Mouse (Mus musculus): ENCODE measurements at regions not wholly inside any gene's neighbourhood (a gene's known extent, or its start where the extent isn't known, plus 50 kb on each side); places are given as distances from the start of the nearest gene placed in this dataset.

DNA sequence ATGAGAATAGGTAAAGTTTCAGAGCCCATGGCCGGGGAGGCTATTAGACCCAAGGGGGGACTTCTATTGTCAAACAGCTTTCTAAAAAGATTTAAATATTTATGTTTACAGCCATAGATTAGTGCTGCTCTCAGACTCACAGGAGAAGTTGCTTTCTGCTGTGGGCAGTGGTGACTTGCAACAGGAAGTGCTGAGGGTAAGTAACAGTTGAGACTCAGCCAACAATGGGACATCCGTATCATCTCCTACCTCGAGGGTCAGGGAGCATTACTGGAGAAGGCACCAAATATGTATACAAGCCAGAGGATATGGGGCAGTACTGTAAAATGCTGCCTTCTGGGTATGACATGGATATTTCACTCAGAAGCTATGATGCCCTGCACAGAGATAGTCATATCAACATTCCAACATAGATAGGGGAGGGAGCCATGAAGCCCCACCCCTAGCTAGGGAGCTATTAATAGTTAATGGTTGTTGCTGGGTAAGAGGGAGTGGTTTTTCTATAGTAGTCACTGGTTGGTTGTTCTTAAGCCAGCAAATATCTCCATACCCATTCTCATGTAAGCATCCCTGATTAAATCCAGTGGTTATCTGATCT lies 92.5 kb upstream of the Hs6st1 start:
- Histone ChIP-seq H3K4me3 (ENCODE audit: low read depth, low read length) (no peak overlapping the region), H3K27ac (ENCODE audit: low read depth, low read length) (no peak overlapping the region), H3K4me1 (ENCODE audit: control insufficient read depth, insufficient read depth, low read length) (peaks cover 14% of the 10 kb centered on the region), H3K4me2 (no peak overlapping the region), H3K9ac (ENCODE audit: low read depth, low read length) (no peak overlapping the region), H3K9me3 (replicated peaks; ENCODE audit: control insufficient read depth, low read length) (no peaks in the 10 kb centered on the region), H3K36me3 (ENCODE audit: control insufficient read depth, insufficient read depth, low read length) (no peaks in the 10 kb centered on the region), H3K27me3 (ENCODE audit: control insufficient read depth, insufficient read depth, low read length) (no peaks in the 10 kb centered on the region)
- ATAC-seq (replicated peaks; ENCODE audit: insufficient number of reproducible peaks, low FRiP score, low TSS enrichment) = peak; percentile 39; the same call in 1 of the 2 replicates
- WGBS (ENCODE audit: insufficient replicate concordance) = 65% methylated on average over 3 of the region's 3 CpGs

GRCm38 (mm10) chr1:35976528-35976927 lies 91.7 kb upstream of the Hs6st1 start:
- no peak overlapping the region for H3K4me3 ChIP-seq (ENCODE audit: low read depth, low read length)
- 70% methylated on average over 2 of the region's 2 CpGs for WGBS (ENCODE audit: insufficient replicate concordance)
- peaks cover 14% of the 10 kb centered on the region for H3K4me1 ChIP-seq (ENCODE audit: control insufficient read depth, insufficient read depth, low read length)
- no peaks in the 10 kb centered on the region for H3K9me3 ChIP-seq (replicated peaks; ENCODE audit: control insufficient read depth, low read length)
- H3K27ac ChIP-seq (ENCODE audit: low read depth, low read length) = no peak overlapping the region
- no peak for ATAC-seq (replicated peaks; ENCODE audit: insufficient number of reproducible peaks, low FRiP score, low TSS enrichment)
- no peaks in the 10 kb centered on the region for H3K27me3 ChIP-seq (ENCODE audit: control insufficient read depth, insufficient read depth, low read length)
- H3K4me2 ChIP-seq = no peak overlapping the region
- H3K36me3 ChIP-seq (ENCODE audit: control insufficient read depth, insufficient read depth, low read length) = no peaks in the 10 kb centered on the region
- H3K9ac ChIP-seq (ENCODE audit: low read depth, low read length) = no peak overlapping the region

GRCm38 (mm10) chr1:35978116-35978515 lies 90.1 kb upstream of the Hs6st1 start:
- Histone ChIP-seq H3K9me3 (replicated peaks; ENCODE audit: control insufficient read depth, low read length) (no peaks in the 10 kb centered on the region), H3K36me3 (ENCODE audit: control insufficient read depth, insufficient read depth, low read length) (no peaks in the 10 kb centered on the region), H3K4me1 (ENCODE audit: control insufficient read depth, insufficient read depth, low read length) (peaks cover 14% of the 10 kb centered on the region), H3K4me2 (no peak overlapping the region), H3K4me3 (ENCODE audit: low read depth, low read length) (no peak overlapping the region), H3K27me3 (ENCODE audit: control insufficient read depth, insufficient read depth, low read length) (no peaks in the 10 kb centered on the region), H3K9ac (ENCODE audit: low read depth, low read length) (no peak overlapping the region), H3K27ac (ENCODE audit: low read depth, low read length) (no peak overlapping the region)
- ATAC-seq (replicated peaks; ENCODE audit: insufficient number of reproducible peaks, low FRiP score, low TSS enrichment) = no peak
- WGBS (ENCODE audit: insufficient replicate concordance) = 81% methylated on average over 1 of the region's 1 CpGs

DNA sequence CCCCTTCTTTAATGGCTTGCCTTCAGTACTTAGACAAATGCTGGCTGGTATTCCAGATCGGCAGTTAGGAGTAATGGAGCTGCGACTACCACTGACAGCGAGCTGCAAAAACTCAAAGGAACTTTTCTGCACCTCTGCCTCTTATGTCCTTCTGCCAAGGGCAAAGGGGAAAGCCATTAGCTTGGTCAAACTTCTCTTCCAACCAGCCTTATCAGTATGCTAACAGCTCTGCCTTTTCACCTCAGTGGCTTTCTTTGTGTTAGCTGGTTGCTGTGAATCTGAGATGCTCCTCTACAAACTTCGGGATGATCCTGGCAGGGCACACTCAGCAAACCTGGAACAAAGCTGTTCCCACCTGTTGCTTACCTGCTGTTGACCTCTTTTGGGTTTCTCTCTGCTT lies 89.4 kb upstream of the Hs6st1 start:
- no peak for ATAC-seq (replicated peaks; ENCODE audit: insufficient number of reproducible peaks, low FRiP score, low TSS enrichment)
- WGBS (ENCODE audit: insufficient replicate concordance) = 25% methylated on average over 4 of the region's 4 CpGs
- H3K36me3 ChIP-seq (ENCODE audit: control insufficient read depth, insufficient read depth, low read length) = no peaks in the 10 kb centered on the region
- H3K9ac ChIP-seq (ENCODE audit: low read depth, low read length) = no peak overlapping the region
- H3K9me3 ChIP-seq (replicated peaks; ENCODE audit: control insufficient read depth, low read length) = no peaks in the 10 kb centered on the region
- H3K4me3 ChIP-seq (ENCODE audit: low read depth, low read length) = no peak overlapping the region
- no peak overlapping the region for H3K4me2 ChIP-seq
- H3K27me3 ChIP-seq (ENCODE audit: control insufficient read depth, insufficient read depth, low read length) = no peaks in the 10 kb centered on the region
- peaks cover 10% of the 10 kb centered on the region for H3K4me1 ChIP-seq (ENCODE audit: control insufficient read depth, insufficient read depth, low read length)
- H3K27ac ChIP-seq (ENCODE audit: low read depth, low read length) = peak overlapping the region; percentile 46; the same call in 1 of the 2 replicates

GRCm38 (mm10) chr1:35981226-35981625 lies 87.0 kb upstream of the Hs6st1 start:
- Histone ChIP-seq H3K36me3 (ENCODE audit: control insufficient read depth, insufficient read depth, low read length) (no peaks in the 10 kb centered on the region), H3K9ac (ENCODE audit: low read depth, low read length) (no peak overlapping the region), H3K4me3 (ENCODE audit: low read depth, low read length) (no peak overlapping the region), H3K27ac (ENCODE audit: low read depth, low read length) (no peak overlapping the region), H3K9me3 (replicated peaks; ENCODE audit: control insufficient read depth, low read length) (no peaks in the 10 kb centered on the region), H3K4me2 (no peak overlapping the region), H3K27me3 (ENCODE audit: control insufficient read depth, insufficient read depth, low read length) (no peaks in the 10 kb centered on the region), H3K4me1 (ENCODE audit: control insufficient read depth, insufficient read depth, low read length) (peaks cover 5% of the 10 kb centered on the region)
- no peak for ATAC-seq (replicated peaks; ENCODE audit: insufficient number of reproducible peaks, low FRiP score, low TSS enrichment)
- 90% methylated on average over 4 of the region's 4 CpGs for WGBS (ENCODE audit: insufficient replicate concordance)

DNA sequence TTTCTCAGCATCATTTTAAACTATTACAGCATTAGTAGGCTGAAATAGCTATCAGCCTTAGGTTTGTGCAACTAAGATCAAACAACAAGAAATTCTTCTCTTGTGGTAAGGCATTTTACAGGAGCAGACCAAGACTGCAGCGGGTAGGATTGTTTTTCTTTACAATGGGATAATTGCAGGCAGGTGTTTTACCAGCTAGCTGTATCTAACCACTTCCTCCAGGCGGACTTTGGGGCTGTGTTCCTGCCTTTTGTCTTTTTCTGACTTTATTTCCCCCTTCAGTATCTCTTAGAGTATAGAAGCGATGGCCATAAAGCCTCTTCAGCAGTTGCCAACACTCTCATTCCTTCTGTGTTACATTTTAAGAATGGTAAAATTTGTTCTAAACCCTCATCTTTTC lies 84.8 kb upstream of the Hs6st1 start:
- ATAC-seq (replicated peaks; ENCODE audit: insufficient number of reproducible peaks, low FRiP score, low TSS enrichment) = no peak
- WGBS (ENCODE audit: insufficient replicate concordance) = 75% methylated on average over 3 of the region's 3 CpGs
- H3K9me3 ChIP-seq (replicated peaks; ENCODE audit: control insufficient read depth, low read length) = no peaks in the 10 kb centered on the region

DNA sequence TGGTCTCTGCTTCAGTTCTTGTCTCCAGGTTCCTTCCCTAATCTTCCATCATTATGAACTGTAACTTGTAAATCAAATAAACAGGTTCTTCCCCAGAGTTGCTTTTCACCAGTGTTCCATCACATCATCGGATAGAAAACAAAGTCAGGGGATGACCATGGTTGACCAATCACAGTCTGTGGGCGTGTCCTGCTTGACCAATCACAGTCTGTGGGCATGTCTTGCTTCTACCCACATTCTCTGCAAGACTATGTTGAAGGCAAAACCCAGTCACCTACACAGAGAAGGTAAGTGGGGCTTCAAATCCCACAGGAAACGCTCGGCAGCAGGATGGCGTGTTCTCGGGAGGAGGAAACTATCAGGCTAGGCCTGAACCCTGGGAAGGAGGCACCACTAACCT lies 82.9 kb upstream of the Hs6st1 start:
- H3K36me3 ChIP-seq (ENCODE audit: control insufficient read depth, insufficient read depth, low read length) = no peaks in the 10 kb centered on the region
- WGBS (ENCODE audit: insufficient replicate concordance) = 88% methylated on average over 6 of the region's 6 CpGs
- H3K9ac ChIP-seq (ENCODE audit: low read depth, low read length) = no peak overlapping the region
- H3K27ac ChIP-seq (ENCODE audit: low read depth, low read length) = no peak overlapping the region
- no peak for ATAC-seq (replicated peaks; ENCODE audit: insufficient number of reproducible peaks, low FRiP score, low TSS enrichment)
- H3K4me1 ChIP-seq (ENCODE audit: control insufficient read depth, insufficient read depth, low read length) = no peaks in the 10 kb centered on the region
- no peak overlapping the region for H3K4me2 ChIP-seq
- no peaks in the 10 kb centered on the region for H3K9me3 ChIP-seq (replicated peaks; ENCODE audit: control insufficient read depth, low read length)
- H3K4me3 ChIP-seq (ENCODE audit: low read depth, low read length) = no peak overlapping the region
- H3K27me3 ChIP-seq (ENCODE audit: control insufficient read depth, insufficient read depth, low read length) = no peaks in the 10 kb centered on the region

More for the DNA sequence above, 84.8 kb upstream of the Hs6st1 start:
- H3K4me2 ChIP-seq = no peak overlapping the region
- H3K9ac ChIP-seq (ENCODE audit: low read depth, low read length) = no peak overlapping the region
- no peak overlapping the region for H3K27ac ChIP-seq (ENCODE audit: low read depth, low read length)
- H3K36me3 ChIP-seq (ENCODE audit: control insufficient read depth, insufficient read depth, low read length) = no peaks in the 10 kb centered on the region
- no peak overlapping the region for H3K4me3 ChIP-seq (ENCODE audit: low read depth, low read length)
- peaks cover 5% of the 10 kb centered on the region for H3K4me1 ChIP-seq (ENCODE audit: control insufficient read depth, insufficient read depth, low read length)
- no peaks in the 10 kb centered on the region for H3K27me3 ChIP-seq (ENCODE audit: control insufficient read depth, insufficient read depth, low read length)

- Histone ChIP-seq H3K4me3 (ENCODE audit: low read depth, low read length) (no peak overlapping the region), H3K27me3 (ENCODE audit: control insufficient read depth, insufficient read depth, low read length) (no peaks in the 10 kb centered on the region), H3K4me1 (ENCODE audit: control insufficient read depth, insufficient read depth, low read length) (no peaks in the 10 kb centered on the region), H3K36me3 (ENCODE audit: control insufficient read depth, insufficient read depth, low read length) (no peaks in the 10 kb centered on the region), H3K4me2 (no peak overlapping the region), H3K27ac (ENCODE audit: low read depth, low read length) (no peak overlapping the region), H3K9ac (ENCODE audit: low read depth, low read length) (no peak overlapping the region), H3K9me3 (replicated peaks; ENCODE audit: control insufficient read depth, low read length) (no peaks in the 10 kb centered on the region)
- WGBS (ENCODE audit: insufficient replicate concordance) = 83% methylated on average over 8 of the region's 8 CpGs
- no peak for ATAC-seq (replicated peaks; ENCODE audit: insufficient number of reproducible peaks, low FRiP score, low TSS enrichment)
Observed at GRCm38 (mm10) chr1:35986666-35987065, 81.5 kb upstream of the Hs6st1 start.

GRCm38 (mm10) chr1:35992227-35992909 lies 75.8 kb upstream of the Hs6st1 start:
- no peak for ATAC-seq (replicated peaks; ENCODE audit: insufficient number of reproducible peaks, low FRiP score, low TSS enrichment)
- Histone ChIP-seq H3K9me3 (replicated peaks; ENCODE audit: control insufficient read depth, low read length) (no peaks in the 10 kb centered on the region), H3K4me3 (ENCODE audit: low read depth, low read length) (no peak overlapping the region), H3K36me3 (ENCODE audit: control insufficient read depth, insufficient read depth, low read length) (no peaks in the 10 kb centered on the region), H3K9ac (ENCODE audit: low read depth, low read length) (no peak overlapping the region), H3K4me1 (ENCODE audit: control insufficient read depth, insufficient read depth, low read length) (no peaks in the 10 kb centered on the region), H3K4me2 (no peak overlapping the region), H3K27me3 (ENCODE audit: control insufficient read depth, insufficient read depth, low read length) (no peaks in the 10 kb centered on the region), H3K27ac (ENCODE audit: low read depth, low read length) (no peak overlapping the region)
- 80% methylated on average over 8 of the region's 8 CpGs for WGBS (ENCODE audit: insufficient replicate concordance)

All from heart, embryonic 11.5 days (tissue).